Mouse (Mus musculus) ES-CJ7 (cell line): ENCODE measurements around the gene Ccdc39.

ENCODE experiments used
- DNase-seq: peaks from one replicate; pipeline ENCODE4 v3.0.0; 2011; ENCODE audit warnings: low read depth, low spot score

Ccdc39 gene

DNA sequence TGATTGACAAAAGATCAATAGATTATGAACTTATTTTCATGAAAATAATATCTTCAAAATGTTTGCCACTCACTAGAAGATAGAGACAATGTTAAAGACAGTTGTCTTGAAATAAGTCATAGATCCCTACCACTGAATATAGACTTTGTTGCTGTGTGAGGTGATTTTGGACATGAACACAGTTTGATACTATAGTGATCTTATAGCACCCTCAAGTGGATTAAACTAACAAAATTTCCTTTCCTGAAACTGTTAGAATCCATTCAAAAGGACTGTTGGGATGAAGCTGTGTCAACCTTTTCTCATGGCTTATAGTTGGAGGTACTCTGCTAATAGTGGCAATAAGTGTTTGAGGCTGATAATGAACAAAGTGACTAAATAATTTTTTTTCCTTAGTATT, 53.1 kb downstream of the Ccdc39 start:
- DNase-seq = no peak
